Mouse (Mus musculus) testis, postnatal 10 days (tissue): ENCODE data around the gene Scube1.

ENCODE experiments used
- DNase-seq: peaks from one replicate; pipeline ENCODE4 v3.0.0; 2021; ENCODE audit warnings: low spot score

Scube1 gene

DNA sequence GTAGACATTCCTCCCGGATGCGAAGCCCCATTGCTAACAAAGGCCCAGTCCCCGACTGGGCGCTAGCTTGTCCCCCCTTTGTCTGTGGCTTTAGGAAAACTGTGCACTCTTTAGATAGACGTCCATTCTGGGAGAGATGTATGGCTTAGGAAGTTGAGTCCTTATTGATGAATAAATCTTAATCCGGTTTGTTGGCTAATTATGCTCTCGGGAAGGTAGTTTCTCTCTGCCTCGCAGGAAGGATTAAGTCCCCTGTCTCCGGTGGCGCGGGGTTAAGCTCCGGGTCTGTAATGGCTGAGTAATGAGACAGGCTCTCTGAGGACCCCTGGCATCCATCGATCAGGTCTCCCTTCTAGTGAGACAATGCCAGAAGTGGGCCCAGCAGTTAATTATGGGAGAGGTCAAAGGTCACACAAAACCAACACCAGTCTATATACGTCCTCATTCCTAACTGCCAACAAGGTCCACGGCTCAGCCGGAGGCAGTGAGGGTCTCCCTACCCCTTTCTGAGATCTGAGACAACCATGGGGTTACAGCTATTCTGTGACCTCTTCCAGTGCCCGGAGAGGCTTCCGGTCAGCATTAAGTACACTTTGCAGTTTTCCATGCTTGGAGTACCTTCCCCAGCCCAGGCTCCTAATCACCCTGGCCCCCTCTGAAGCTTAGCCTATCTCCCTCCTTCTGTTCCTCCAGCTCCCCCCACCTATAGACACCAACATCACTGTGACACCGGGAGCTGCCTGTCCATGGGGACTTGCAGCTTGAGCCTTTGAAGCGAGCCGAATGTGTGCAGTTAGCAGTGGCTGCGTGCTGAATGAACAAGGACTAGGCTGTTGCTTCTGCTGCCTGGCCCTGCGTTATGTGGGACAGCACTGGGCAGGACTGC lies 14.7 kb downstream of the Scube1 start:
- DNase-seq: no peak

GRCm38 (mm10) chr15:83706528-83707199 lies 18.2 kb downstream of the Scube1 start:
- no peak for DNase-seq

- DNase-seq: no peak
Measured at GRCm38 (mm10) chr15:83700593-83700923, 24.3 kb downstream of the Scube1 start.

- DNase-seq: no peak
Measured at GRCm38 (mm10) chr15:83699834-83700592, 24.8 kb downstream of the Scube1 start.

GRCm38 (mm10) chr15:83699132-83699833 lies 25.5 kb downstream of the Scube1 start:
- no peak for DNase-seq

- DNase-seq: no peak
Measured at GRCm38 (mm10) chr15:83696681-83697381, 28.0 kb downstream of the Scube1 start.

- no peak for DNase-seq
Measured at GRCm38 (mm10) chr15:83695159-83695558, 29.7 kb downstream of the Scube1 start.

GRCm38 (mm10) chr15:83691901-83692361 lies 32.9 kb downstream of the Scube1 start:
- DNase-seq: peak; percentile 57

- DNase-seq: no peak
Measured at GRCm38 (mm10) chr15:83689946-83690345, 34.9 kb downstream of the Scube1 start.

- DNase-seq: no peak
Measured at GRCm38 (mm10) chr15:83686601-83687000, 38.2 kb downstream of the Scube1 start.

DNA sequence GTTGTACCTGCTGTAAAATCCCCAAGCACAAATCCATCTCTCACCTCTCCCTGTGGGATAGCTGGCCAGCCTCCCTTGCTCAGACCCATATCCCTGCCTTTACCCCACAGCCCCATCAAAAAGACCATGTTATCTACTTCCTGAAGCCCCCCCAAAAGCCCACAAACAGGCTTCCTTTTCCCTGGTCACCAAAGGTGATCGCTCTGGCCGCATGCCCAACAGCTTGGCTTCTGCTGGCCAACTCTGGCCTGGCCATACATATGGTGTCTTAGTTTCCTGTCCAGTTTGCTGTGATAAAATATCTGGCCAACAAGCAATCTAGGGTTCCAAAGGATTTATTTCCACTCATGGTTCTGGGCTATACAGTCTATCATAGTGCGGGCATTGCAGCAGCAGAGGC lies 38.9 kb downstream of the Scube1 start:
- DNase-seq: no peak

DNA sequence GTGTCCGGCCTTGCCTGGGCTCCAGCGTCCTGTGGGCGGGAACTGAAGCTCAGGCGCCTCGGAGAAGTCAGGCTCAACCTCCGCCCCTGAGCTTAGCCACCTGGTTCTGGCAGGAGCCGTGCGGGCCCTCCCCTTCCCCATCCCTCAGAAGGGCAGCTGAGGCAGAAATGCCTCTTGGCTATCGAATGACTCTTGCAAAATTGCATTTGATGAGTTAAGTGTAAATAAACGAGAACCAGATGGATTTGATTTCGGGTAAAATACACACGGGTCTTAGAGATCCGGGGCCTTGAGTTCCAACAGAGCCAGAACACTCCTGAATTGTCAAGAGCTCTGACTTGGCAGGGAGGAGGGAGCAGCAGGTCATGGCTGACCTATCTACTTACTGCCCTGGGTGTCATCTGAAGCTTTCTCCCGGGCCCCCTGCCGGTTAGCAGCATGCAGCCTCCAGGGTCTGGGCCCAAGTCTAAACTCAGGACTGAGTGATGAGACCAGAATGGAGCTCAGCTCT lies 41.7 kb downstream of the Scube1 start:
- no peak for DNase-seq

DNA sequence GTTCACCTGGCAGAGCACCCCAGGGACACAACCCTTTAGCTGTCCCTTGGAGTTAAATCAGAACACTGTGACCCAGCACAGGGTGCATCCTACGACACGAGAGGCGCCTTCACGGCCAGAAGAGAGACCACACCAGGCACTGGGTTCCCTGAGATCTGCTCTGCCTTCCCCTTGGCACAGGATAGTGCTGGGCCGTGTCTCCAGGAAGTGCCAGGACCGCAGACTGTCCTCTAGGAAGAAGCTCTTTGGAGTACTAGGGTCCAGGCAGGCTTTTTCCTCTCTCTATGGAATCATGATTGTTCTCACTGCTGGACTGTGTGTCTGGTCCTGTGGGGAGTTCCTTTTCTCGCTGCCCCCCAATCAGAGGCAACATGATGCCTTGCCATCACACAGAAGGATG lies 44.5 kb downstream of the Scube1 start:
- DNase-seq: no peak

GRCm38 (mm10) chr15:83679729-83680128 lies 45.1 kb downstream of the Scube1 start:
- DNase-seq: no peak

DNA sequence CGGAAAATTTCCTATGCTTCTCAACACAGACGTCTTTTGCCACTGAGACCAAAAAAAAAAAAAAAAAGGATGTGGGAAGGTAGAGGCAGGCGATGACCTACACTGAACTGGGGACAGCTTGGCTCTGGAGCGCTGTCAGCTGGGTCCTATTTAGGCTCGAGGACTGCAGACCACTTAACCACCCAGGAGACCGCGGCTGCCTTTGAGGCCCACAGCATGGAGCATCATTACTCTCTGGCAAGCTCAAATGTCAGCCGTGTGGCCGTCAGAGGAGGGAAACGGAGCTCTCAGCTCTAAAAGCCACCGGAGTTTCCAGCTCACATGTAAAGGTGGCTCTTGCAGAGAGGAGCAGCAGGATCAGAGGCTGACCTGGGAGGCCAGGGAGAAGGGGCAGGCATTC lies 46.2 kb downstream of the Scube1 start:
- DNase-seq: no peak

DNA sequence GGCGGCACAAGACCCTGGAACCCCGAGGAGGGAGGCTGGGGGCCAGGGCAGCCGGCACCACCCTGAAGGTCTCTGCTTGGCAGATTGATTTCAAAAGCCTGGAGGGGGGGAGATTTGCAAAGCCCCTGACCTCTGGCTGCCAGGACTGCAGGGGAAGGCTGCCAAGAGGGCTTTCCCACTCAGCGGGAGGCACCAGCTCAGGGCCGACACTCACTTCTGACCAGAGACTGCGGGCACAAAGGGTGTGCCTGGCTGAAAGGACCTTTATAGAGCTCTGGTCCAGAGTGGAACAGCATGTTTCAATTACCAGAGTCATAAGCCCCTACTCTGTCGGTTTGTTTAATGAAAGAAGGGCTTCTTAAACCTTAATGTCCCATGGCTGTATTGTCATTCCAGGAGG lies 46.7 kb downstream of the Scube1 start:
- no peak for DNase-seq

- no peak for DNase-seq
Measured at GRCm38 (mm10) chr15:83677098-83677497, 47.7 kb downstream of the Scube1 start.

GRCm38 (mm10) chr15:83676286-83676685 lies 48.5 kb downstream of the Scube1 start:
- no peak for DNase-seq

- DNase-seq: no peak
Measured at GRCm38 (mm10) chr15:83673621-83674020, 51.2 kb downstream of the Scube1 start.

- DNase-seq: no peak
Measured at GRCm38 (mm10) chr15:83667501-83667900, 57.3 kb downstream of the Scube1 start.

DNA sequence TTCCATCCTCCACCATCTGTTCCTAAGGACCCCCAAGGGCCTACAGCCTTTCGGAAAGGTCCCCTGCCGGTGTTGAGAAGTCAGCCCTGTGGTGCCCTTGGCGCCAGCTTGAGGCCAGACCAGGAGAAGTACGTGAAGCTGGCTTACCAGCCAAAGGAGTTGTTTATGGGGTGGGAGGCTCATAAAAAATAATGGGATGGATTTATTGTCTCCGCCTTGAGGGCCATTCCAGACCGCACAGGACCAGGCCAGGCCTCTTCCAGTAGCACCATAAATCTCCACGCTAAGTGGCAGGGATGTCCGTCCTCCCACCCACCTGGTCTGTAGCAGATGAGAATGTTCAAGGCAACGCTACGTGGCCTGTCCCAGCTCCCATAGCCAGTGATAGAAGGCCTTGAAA lies 58.4 kb downstream of the Scube1 start:
- no peak for DNase-seq
